Mouse (Mus musculus) liver, embryonic 16.5 days (tissue): Measurements from ENCODE around the gene Wscd1. TPM values are rescaled to one million over a fixed set of nuclear protein-coding genes. Genes with fewer than 3 reads are reported as not detected.

Experiments
- ATAC-seq: fragments of 200-750 bp; cut with Nextera tagmentation; 2 replicates; pipeline ENCODE4 v1.8.0; 2017; ENCODE audit warnings: low read depth, mild to moderate bottlenecking, moderate number of reproducible peaks, moderate library complexity
- H3K27ac ChIP-seq: fragments of 300-500 bp; sonication (generic); 2 replicates; pipeline ENCODE4 v1.5.1; 2014; ENCODE audit warnings: mild to moderate bottlenecking, low read length
- H3K27me3 ChIP-seq: fragments of 300-500 bp; sonication (generic); 2 replicates; pipeline ENCODE4 v1.6.1; 2014; ENCODE audit warnings: low read depth, low read length, mixed read lengths; ENCODE audit not compliant: control insufficient read depth, insufficient read depth
- H3K36me3 ChIP-seq: fragments of 300-500 bp; sonication (generic); 2 replicates; pipeline ENCODE4 v1.6.1; 2014; ENCODE audit warnings: mild to moderate bottlenecking; ENCODE audit not compliant: control insufficient read depth, insufficient read depth
- H3K4me1 ChIP-seq: fragments of 300-500 bp; sonication (generic); 2 replicates; pipeline ENCODE4 v1.6.1; 2014; ENCODE audit warnings: low read depth, low read length, mixed read lengths; ENCODE audit not compliant: control insufficient read depth
- H3K4me2 ChIP-seq: fragments of 300-500 bp; sonication (generic); 2 replicates; pipeline ENCODE4 v1.6.1; 2014; ENCODE audit warnings: low read depth, low read length, mixed read lengths
- H3K4me3 ChIP-seq: fragments of 300-500 bp; sonication (generic); 2 replicates; pipeline ENCODE4 v1.5.1; 2014; ENCODE audit warnings: low read depth, mild to moderate bottlenecking, low read length
- H3K9ac ChIP-seq: fragments of 300-500 bp; sonication (generic); 2 replicates; pipeline ENCODE4 v1.6.1; 2014; ENCODE audit warnings: low read depth, low read length
- H3K9me3 ChIP-seq: fragments of 300-500 bp; sonication (generic); replicated peaks from 2 replicates; pipeline ENCODE4 v1.6.1; 2016; ENCODE audit warnings: low read length; ENCODE audit not compliant: control insufficient read depth
- WGBS: fragments of 180-500 bp; shearing (Covaris S2); extraction: QIAGEN DNeasy Blood & Tissue Kit; methylation state at CpG from one replicate; pipeline ENCODE4 v1.1.7; 2014; ENCODE audit not compliant: insufficient replicate concordance; 5-methylcytosine and 5-hydroxymethylcytosine counted together
- polyA plus RNA-seq: library from polyadenylated mRNA; unstranded; fragments of >200 nt; fragmentation: Nextera tagmentation; extraction: Ambion mirVana; gene quantifications from 2 replicates; pipeline ENCODE4 v1.2.1, GENCODE M21; 2015

Gene Wscd1
- polyA plus RNA-seq, 1 experiment from 2014 or later = 0.25 TPM

- H3K4me3 ChIP-seq = peak overlapping the region; percentile 38
- H3K36me3 ChIP-seq = no peaks in the 10 kb centered on the region
- no peaks in the 10 kb centered on the region for H3K9me3 ChIP-seq
- H3K27me3 ChIP-seq = peaks cover 24% of the 10 kb centered on the region
- no peak overlapping the region for H3K27ac ChIP-seq
- peak overlapping the region; percentile 52 for H3K4me2 ChIP-seq
- no peaks in the 10 kb centered on the region for H3K4me1 ChIP-seq
- WGBS = 1% methylated on average over 41 of the region's 41 CpGs
- H3K9ac ChIP-seq = no peak overlapping the region
- ATAC-seq = no peak
Measured at GRCm38 (mm10) chr11:71751174-71751611, 1.5 kb downstream of the Wscd1 start.

GRCm38 (mm10) chr11:71751689-71752088 is 2.0 kb downstream of the Wscd1 start:
- H3K9ac ChIP-seq = no peak overlapping the region
- no peak overlapping the region for H3K4me2 ChIP-seq
- no peaks in the 10 kb centered on the region for H3K9me3 ChIP-seq
- no peak overlapping the region for H3K4me3 ChIP-seq
- no peak for ATAC-seq
- 26% methylated on average over 12 of the region's 12 CpGs for WGBS
- H3K27me3 ChIP-seq = peaks cover 24% of the 10 kb centered on the region
- no peak overlapping the region for H3K27ac ChIP-seq
- no peaks in the 10 kb centered on the region for H3K36me3 ChIP-seq
- no peaks in the 10 kb centered on the region for H3K4me1 ChIP-seq

- H3K36me3 ChIP-seq = no peaks in the 10 kb centered on the region
- no peak for ATAC-seq
- H3K27me3 ChIP-seq = peaks cover 24% of the 10 kb centered on the region
- no peak overlapping the region for H3K4me3 ChIP-seq
- H3K9ac ChIP-seq = no peak overlapping the region
- H3K27ac ChIP-seq = no peak overlapping the region
- 57% methylated on average over 3 of the region's 3 CpGs for WGBS
- H3K9me3 ChIP-seq = no peaks in the 10 kb centered on the region
- H3K4me2 ChIP-seq = no peak overlapping the region
- no peaks in the 10 kb centered on the region for H3K4me1 ChIP-seq
Measured at GRCm38 (mm10) chr11:71752626-71753025, 2.9 kb downstream of the Wscd1 start.

GRCm38 (mm10) chr11:71755115-71755514 is 5.4 kb downstream of the Wscd1 start:
- 21% methylated on average over 2 of the region's 2 CpGs for WGBS
- no peaks in the 10 kb centered on the region for H3K36me3 ChIP-seq

GRCm38 (mm10) chr11:71756325-71756724 is 6.6 kb downstream of the Wscd1 start:
- Histone ChIP-seq H3K4me2 (no peak overlapping the region), H3K9me3 (no peaks in the 10 kb centered on the region), H3K4me1 (no peaks in the 10 kb centered on the region), H3K4me3 (no peak overlapping the region), H3K27me3 (peaks cover 13% of the 10 kb centered on the region), H3K27ac (no peak overlapping the region), H3K36me3 (no peaks in the 10 kb centered on the region), H3K9ac (no peak overlapping the region)
- WGBS = 39% methylated on average over 3 of the region's 3 CpGs
- no peak for ATAC-seq

More at GRCm38 (mm10) chr11:71755115-71755514, 5.4 kb downstream of the Wscd1 start:
- Histone ChIP-seq H3K4me3 (no peak overlapping the region), H3K27me3 (peaks cover 24% of the 10 kb centered on the region), H3K9ac (no peak overlapping the region), H3K4me1 (no peaks in the 10 kb centered on the region), H3K9me3 (no peaks in the 10 kb centered on the region), H3K4me2 (no peak overlapping the region), H3K27ac (no peak overlapping the region)
- no peak for ATAC-seq

GRCm38 (mm10) chr11:71758211-71759110 is 8.7 kb downstream of the Wscd1 start:
- ATAC-seq = no peak
- Histone ChIP-seq H3K4me1 (no peaks in the 10 kb centered on the region), H3K27ac (no peak overlapping the region), H3K9ac (no peak overlapping the region), H3K27me3 (no peaks in the 10 kb centered on the region), H3K4me3 (no peak overlapping the region), H3K4me2 (no peak overlapping the region), H3K9me3 (no peaks in the 10 kb centered on the region), H3K36me3 (no peaks in the 10 kb centered on the region)
- 55% methylated on average over 21 of the region's 21 CpGs for WGBS

- no peak overlapping the region for H3K9ac ChIP-seq
- no peaks in the 10 kb centered on the region for H3K36me3 ChIP-seq
- H3K4me3 ChIP-seq = no peak overlapping the region
- 66% methylated on average over 9 of the region's 9 CpGs for WGBS
- no peaks in the 10 kb centered on the region for H3K9me3 ChIP-seq
- no peak overlapping the region for H3K27ac ChIP-seq
- no peak overlapping the region for H3K4me2 ChIP-seq
- H3K27me3 ChIP-seq = no peaks in the 10 kb centered on the region
- no peaks in the 10 kb centered on the region for H3K4me1 ChIP-seq
- no peak for ATAC-seq
Measured at GRCm38 (mm10) chr11:71760991-71761390, 11.3 kb downstream of the Wscd1 start.

GRCm38 (mm10) chr11:71763154-71763553 is 13.4 kb downstream of the Wscd1 start:
- Histone ChIP-seq H3K4me3 (no peak overlapping the region), H3K4me1 (no peaks in the 10 kb centered on the region), H3K9ac (no peak overlapping the region), H3K27me3 (no peaks in the 10 kb centered on the region), H3K36me3 (no peaks in the 10 kb centered on the region), H3K4me2 (no peak overlapping the region), H3K27ac (no peak overlapping the region), H3K9me3 (no peaks in the 10 kb centered on the region)
- 56% methylated on average over 5 of the region's 5 CpGs for WGBS
- no peak for ATAC-seq

- 48% methylated on average over 5 of the region's 5 CpGs for WGBS
- no peak overlapping the region for H3K9ac ChIP-seq
- H3K36me3 ChIP-seq = no peaks in the 10 kb centered on the region
- no peaks in the 10 kb centered on the region for H3K9me3 ChIP-seq
- H3K4me3 ChIP-seq = no peak overlapping the region
- ATAC-seq = no peak
- no peak overlapping the region for H3K27ac ChIP-seq
- no peaks in the 10 kb centered on the region for H3K4me1 ChIP-seq
- no peaks in the 10 kb centered on the region for H3K27me3 ChIP-seq
- no peak overlapping the region for H3K4me2 ChIP-seq
Measured at GRCm38 (mm10) chr11:71763651-71764275, 14.0 kb downstream of the Wscd1 start.
